Mouse (Mus musculus) forelimb bud, embryonic 11.5 days (tissue): ENCODE data around the gene Slc22a6.

Experiments used
- DNase-seq: peaks from one replicate; pipeline ENCODE4 v3.0.0-alpha.2; 2012; ENCODE audit warnings: low read depth, low spot score

The Slc22a6 gene

DNA sequence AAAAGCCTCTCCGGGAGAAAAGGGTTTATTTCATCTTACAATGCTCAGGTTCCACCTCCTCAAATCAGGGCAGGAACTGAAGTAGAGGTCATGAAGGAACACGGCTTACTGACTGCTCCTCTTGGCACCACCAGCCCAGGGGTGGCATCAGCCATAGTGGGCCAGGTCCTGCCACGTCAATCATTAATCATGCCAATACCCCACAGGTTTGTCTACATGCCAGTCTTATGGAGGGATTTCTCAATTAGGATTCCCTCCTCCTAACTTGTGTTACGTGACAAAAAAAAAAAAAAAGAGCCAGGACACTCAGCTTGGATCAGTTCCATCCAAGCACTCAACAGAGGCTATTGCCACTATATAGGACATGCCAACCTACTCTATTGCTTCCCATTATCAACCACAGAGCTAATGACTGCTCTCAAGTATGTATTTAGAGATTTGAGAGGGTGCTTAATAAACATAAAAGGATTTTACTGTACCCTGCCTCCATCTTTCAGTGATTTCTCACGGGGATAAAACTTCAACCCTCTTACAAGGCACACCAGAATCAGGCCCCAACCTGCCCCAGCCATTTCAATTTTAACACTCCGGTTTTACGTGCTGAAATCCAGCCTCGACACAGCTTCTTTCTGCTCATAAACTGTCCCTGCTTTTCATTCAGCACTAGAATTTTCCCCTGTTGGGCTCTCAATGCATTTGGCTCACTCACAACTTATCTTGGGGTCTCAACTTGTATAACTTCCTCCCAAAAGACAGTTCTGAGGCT is 6.3 kb upstream of the Slc22a6 start:
- DNase-seq: no peak

GRCm38 (mm10) chr19:8613111-8613510 is 4.7 kb upstream of the Slc22a6 start:
- DNase-seq: no peak

GRCm38 (mm10) chr19:8614343-8614742 is 3.5 kb upstream of the Slc22a6 start:
- no peak for DNase-seq

GRCm38 (mm10) chr19:8616314-8616713 is 1.5 kb upstream of the Slc22a6 start:
- DNase-seq: no peak

- DNase-seq: no peak
Observed at GRCm38 (mm10) chr19:8621098-8621497, 3.3 kb downstream of the Slc22a6 start.

DNA sequence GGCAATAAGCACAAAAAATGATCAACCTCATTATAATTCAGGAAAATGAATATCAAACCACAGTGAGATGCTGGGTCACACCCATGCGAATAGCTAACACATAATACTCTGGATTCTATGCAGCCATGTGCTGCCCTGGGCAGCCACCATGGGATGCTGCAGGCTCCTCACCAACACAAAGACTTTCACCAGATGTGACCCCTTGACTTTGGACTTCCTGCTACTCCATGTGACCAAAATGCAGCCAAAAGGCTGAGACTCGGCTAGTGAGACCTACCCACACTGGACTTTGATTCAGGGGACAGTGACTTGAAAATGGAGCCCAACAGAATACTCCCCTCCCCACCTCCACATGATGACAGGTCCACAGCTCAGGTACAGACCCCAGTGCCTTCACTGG is 12.4 kb downstream of the Slc22a6 start:
- DNase-seq: peak; percentile 4

- no peak for DNase-seq
Observed at GRCm38 (mm10) chr19:8630826-8631225, 13.0 kb downstream of the Slc22a6 start.

DNA sequence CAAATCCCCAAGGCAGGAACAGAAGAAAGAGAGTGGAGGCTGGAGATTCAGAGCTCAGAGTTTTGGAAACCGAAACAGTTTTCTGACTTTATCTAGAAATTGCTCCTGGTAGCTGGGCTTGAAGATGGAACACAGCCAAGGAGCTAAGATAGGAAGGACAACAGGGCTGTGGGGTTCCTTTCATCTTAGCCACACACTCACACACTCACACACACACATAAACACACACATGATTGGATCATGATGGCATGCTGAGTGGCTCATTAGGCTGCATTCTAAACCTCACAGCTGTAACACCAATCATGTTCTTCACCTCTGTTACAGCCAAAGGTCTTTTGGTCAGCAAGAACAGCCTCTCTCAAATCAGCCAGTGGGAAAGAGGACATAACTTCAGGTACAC is 14.2 kb downstream of the Slc22a6 start:
- no peak for DNase-seq

DNA sequence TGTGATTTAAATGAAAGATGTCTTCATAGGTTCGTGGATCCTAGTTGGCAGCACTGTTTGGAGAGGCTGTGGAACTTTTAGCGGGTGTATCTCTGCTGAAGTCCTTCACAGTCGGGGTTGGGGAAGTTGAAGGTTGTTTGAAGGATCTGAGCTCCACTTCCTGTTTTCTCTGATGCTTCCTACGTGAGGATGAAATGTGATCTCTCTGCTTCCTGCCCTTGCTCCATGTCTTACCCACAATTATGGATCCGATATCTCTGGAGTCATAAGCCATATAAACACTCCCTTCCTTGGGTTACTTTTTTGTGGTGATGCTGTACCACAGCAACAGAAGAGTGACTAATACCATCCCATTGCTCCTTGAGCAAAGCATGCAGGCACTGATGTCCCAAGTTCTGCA is 24.2 kb downstream of the Slc22a6 start:
- no peak for DNase-seq

DNA sequence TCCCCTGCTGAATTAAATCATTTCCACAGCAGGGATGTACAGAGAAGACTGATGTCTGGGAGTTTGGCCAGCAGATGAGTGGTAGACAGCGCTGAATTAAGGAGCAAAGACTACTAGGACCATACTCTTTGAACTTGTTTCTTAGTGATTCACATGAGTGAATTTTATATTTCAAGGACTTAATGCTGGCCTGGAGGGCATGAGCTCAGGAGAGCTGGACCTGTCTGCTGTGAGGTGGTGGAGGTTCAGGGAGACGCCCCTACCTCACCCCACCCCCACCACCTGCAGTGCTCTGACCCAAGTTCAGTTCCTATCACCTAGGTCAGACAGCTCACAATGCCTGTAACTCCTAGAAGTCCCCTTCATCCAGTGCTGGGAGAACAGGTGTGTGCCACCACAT is 28.6 kb downstream of the Slc22a6 start:
- DNase-seq: no peak

DNA sequence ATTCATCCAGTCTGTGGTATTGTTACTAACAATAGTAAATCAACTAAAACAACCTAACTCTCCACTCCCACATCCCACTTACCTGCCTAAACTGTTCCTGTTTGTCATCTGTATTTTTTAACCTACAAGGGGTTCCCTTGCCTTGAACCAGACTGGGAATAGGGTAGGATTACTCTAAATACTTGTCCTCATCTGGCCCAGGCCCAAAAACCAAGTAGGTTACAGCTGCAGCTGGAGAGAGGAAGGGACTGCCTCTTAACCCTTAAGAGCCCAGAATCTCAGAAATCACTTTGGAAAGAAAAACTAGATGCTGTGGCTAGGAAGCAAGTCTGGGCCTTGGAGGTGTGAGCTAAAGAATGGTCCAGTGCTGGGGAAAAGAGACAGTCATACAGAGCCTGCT is 38.0 kb downstream of the Slc22a6 start:
- no peak for DNase-seq

GRCm38 (mm10) chr19:8656341-8656740 is 38.5 kb downstream of the Slc22a6 start:
- no peak for DNase-seq

- DNase-seq: peak; percentile 38
Observed at GRCm38 (mm10) chr19:8661821-8662307, 44.0 kb downstream of the Slc22a6 start.

DNA sequence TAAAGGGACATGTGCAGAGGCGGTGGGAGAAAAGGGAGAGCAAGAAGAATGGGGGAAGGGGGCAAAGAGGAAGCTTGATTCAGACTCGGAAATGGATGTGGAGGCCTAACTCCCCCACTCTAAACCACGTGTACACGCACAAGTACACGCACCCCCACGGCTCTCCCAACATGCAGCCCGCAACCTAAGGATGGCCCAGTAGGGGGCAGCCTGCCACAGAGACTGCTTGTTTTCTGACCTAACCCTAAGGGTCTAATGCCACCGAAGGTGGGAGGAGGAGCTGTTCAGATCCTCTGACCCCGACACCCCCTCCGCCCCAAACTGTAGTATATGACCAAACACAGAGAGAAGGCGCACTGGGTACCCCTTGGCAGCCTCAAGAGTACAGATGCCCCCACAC is 44.5 kb downstream of the Slc22a6 start:
- DNase-seq: peak; percentile 66

DNA sequence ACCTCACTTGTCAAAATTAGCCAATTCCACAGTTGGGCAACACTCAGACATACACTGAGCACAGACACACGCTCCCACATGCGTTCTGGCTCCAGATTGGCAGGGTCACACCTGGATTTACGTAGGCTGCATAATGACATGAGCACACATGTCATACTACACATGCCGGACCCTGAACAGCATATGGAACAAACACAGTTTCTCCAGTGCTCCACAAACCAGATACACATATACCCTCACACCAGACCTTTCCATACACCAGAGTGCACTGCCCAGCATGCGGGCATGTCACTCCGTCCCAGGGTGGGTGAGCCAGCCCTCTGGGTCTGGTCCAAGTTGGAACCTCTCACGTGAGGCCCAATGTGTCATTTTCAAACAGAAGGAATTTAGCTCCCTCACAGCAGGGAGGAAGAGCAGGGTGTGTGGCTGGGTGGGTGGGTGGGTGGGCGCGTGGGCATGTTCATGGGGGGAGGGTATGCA is 45.6 kb downstream of the Slc22a6 start, which contains the start of gene Chrm1:
Gene Chrm1, plus strand, starts transcription at position 430 of the 480 bp plus-strand sequence.
- no peak for DNase-seq

DNA sequence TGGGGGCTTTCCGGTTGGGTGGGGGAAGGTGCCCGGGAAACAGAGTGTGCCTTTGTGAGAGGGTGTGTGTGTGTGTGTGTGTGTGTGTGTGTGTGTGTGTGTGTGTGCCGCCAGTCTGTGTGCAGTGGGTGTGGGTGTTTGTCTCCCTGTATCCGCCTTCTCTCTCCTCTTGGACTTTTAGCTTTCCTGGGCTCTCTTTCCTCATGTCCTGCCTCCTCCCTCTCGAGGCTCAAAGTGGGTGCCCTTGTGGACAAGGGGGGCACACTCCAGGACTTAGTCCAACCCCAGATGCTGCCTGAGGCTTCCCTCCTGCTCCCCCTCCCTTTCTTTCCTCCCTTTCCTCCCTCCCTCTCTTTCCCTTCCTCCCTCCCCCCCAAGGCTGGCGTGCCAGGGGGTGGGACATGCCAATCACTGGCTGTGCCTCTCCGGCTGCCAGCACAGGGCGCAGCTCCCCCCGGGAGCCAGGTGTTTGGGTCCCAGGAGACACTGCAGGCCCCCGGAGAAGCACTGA is 46.1 kb downstream of the Slc22a6 start:
- DNase-seq: no peak

DNA sequence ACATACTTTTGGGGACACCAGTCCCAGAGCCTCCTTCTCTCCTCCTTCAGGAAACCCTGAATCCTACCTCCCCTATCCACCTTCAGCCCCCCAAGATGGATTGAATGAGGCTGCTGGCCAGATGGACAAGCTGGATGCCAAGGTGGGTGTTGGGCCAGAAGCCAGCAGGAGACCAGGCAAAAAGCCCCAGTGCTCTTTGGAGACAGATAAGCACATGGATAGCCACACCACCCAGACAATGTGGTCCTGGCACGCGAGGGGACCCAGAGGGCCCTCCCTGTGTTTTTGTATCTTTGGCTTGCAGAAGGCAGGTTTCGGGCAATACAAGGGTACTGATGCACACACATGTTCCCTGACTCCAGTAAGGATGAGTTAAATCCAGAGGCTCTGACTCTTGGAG is 47.0 kb downstream of the Slc22a6 start:
- no peak for DNase-seq

GRCm38 (mm10) chr19:8665746-8666145 is 47.9 kb downstream of the Slc22a6 start:
- DNase-seq: no peak

GRCm38 (mm10) chr19:8672859-8673258 is 55.0 kb downstream of the Slc22a6 start:
- no peak for DNase-seq

- no peak for DNase-seq
Observed at GRCm38 (mm10) chr19:8673336-8674063, 55.7 kb downstream of the Slc22a6 start.
